Mouse (Mus musculus) MN1 (cell line): ENCODE results near the gene Tmem177.

Experiments
- DNase-seq: peaks from one replicate; pipeline ENCODE4 v3.0.0-alpha.2; 2016; ENCODE audit warnings: low spot score

Tmem177 gene

DNA sequence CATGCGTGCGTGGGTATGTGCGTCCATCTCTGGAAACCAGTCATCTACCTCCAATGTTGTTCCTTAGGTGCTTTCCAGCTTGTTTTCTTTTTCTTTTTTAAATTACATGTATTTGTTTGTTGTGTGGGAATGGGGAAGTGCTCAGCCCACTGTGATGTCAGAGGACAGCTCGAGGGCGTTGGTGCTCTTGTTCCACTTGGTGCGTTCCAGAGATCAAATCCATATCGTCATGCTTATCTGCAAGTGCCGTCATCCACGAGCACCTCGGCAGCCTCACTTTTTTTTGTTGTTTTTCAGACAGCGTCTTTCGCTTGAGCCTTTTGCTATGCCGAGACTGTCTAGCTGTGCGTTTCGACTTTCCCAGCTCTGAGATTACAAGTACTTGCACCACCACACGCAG, 23.7 kb downstream of the Tmem177 start:
- no peak for DNase-seq

GRCm38 (mm10) chr1:119886320-119886719, 26.7 kb downstream of the Tmem177 start:
- no peak for DNase-seq

- no peak for DNase-seq
These were observed 28.7 kb downstream of the Tmem177 start for GRCm38 (mm10) chr1:119884272-119884671.

DNA sequence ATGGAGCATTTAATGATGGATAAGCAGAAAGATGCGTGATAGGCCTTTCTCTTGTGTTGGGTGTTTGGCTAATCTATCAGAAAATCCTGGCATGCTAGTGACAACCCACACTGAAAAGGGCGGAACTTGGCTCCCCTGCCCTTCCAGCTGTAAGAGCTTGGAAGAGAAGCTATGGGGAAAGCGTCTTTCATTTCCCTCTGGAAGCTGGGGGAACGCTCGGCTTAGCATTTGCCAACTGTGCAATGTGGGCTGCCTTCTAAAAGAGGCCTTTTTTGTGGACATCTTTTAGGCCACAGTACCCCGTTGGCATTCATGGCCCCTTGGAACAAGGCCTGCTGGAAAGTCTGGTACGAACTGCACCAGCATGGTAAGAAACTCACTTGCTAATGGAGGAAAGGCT, 34.1 kb downstream of the Tmem177 start:
- DNase-seq = no peak

DNA sequence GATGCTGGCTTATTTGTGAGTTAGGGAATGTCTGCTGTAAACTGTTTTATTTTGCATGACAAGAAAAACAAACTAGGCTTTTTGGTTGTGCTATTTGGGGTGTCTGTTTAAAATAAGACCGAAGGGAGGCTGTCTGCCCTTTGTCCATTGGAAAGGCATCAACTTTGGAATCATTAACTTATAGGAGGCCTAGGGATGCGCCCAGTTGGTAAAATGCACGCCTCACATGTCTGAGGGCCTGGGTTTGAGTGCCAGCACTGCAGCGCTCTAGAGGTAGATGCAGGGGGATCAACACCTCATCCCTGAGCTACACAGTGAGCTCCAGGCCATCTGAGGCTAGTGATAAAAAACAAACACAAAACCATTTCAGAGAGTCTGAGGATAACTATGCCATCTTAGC, 35.5 kb downstream of the Tmem177 start:
- DNase-seq = no peak

- no peak for DNase-seq
These were observed 44.4 kb downstream of the Tmem177 start for GRCm38 (mm10) chr1:119868395-119869161.

GRCm38 (mm10) chr1:119867300-119867699, 45.7 kb downstream of the Tmem177 start:
- no peak for DNase-seq

DNA sequence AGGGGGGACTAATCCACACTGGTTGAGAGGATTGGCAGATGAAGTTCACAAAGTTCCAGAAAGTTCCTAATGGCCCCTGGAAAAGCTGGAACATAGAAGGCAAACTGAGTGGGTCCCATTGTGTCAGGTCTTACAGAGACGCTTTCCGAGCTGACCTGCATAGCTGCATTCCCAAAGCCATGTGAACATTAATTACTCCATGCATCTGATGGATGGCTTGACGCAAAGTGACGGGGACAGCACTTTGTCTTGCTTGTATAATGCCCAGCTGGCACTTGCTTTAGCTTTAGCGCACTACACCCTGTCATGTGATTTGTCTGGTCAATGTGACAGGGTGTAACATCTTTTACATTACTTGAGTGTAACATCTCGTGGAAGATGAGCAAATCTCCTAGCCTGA, 47.7 kb downstream of the Tmem177 start:
- no peak for DNase-seq

- no peak for DNase-seq
These were observed 49.3 kb downstream of the Tmem177 start for GRCm38 (mm10) chr1:119863507-119864296.

- DNase-seq = no peak
These were observed 53.4 kb downstream of the Tmem177 start for GRCm38 (mm10) chr1:119859566-119859965.
